Mouse (Mus musculus): Measurements from ENCODE around the gene Zfr. TPM values are rescaled to one million over a fixed set of nuclear protein-coding genes. Genes with fewer than 3 reads are reported as not detected.
"Not testable (repeated sequence)": the region's sequence is repeated elsewhere in the genome, so short reads cannot be mapped to it uniquely, and the experiment has no call there.

Gene Zfr
- polyA plus RNA-seq, 1 experiment from 2014 or later = 109 TPM

DNA sequence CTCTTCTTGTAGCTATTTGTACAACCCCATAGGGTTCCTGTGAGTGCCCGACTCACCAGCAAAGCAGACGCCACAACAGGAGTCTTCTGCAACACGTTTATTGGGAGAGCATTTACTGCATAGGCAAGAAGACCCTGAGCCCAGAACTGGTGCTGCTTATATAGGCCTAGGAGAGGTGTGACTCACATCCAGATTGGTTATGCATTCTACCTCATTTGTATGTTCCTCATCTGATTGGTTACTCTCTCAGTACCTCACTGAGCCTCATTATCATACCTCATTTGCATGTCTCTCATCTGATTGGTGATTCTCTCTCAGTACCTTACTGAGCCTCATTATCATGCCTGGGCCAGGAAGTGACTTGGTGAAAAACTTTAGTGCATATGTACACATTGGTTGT is 8.7 kb upstream of the Zfr start:
- not testable (repeated sequence) for H3K4me1 ChIP-seq; H3K9me3 ChIP-seq (replicated peaks); H3K27me3 ChIP-seq; H3K4me3 ChIP-seq (replicated peaks); H3K36me3 ChIP-seq; ATAC-seq (replicated peaks; ENCODE audit: low FRiP score); H3K9ac ChIP-seq; H3K4me2 ChIP-seq; H3K27ac ChIP-seq
- 82% methylated on average over 3 of the region's 3 CpGs for WGBS

DNA sequence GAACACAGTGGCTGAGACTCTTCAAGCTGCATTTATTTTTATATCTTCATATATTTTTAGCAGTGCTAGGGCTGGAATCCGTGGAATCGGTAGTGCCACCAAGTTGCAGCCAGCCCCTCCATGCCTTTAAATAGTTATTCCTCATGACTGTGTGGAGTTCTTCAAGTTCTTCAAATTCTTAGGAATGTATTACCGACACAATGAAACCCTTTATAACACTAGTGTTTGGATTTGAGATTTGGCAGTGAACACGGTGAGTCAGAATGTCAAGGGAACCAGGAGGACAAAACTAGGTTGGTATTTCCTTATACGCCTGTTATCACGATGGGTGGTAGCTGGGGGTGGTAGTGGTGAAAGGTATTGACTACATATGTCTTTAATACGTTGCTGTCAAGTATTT is 6.4 kb upstream of the Zfr start:
- H3K36me3 ChIP-seq = no peaks in the 10 kb centered on the region
- no peaks in the 10 kb centered on the region for H3K9me3 ChIP-seq (replicated peaks)
- no peak overlapping the region for H3K27ac ChIP-seq
- no peak for ATAC-seq (replicated peaks; ENCODE audit: low FRiP score)
- no peaks in the 10 kb centered on the region for H3K4me1 ChIP-seq
- no peak overlapping the region for H3K9ac ChIP-seq
- no peak overlapping the region for H3K4me2 ChIP-seq
- H3K4me3 ChIP-seq (replicated peaks) = no peak overlapping the region
- 51% methylated on average over 7 of the region's 7 CpGs for WGBS
- H3K27me3 ChIP-seq = no peaks in the 10 kb centered on the region

GRCm38 (mm10) chr15:12113411-12113810 is 4.2 kb upstream of the Zfr start:
- WGBS = 82% methylated on average over 2 of the region's 2 CpGs

DNA sequence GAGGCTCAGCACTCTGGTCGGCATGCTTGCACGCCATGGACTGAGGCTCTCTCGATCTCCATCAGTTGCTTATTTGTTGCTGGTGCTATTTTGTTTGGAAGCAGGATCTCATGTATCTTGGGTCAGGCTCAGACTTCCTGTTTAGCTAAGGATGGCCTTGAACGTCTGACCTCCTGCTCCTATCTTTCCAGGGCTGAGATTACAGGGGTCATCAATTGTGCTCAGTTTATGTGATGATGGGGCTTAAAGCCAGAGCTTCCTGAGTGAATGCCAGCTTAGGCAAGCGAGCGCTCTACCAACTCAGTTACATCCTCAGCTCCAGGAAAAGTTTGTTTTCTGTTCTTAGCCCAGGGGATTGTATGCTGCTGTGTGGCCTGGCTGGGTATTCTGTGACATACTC is 3.1 kb upstream of the Zfr start:
- Histone ChIP-seq H3K4me2 (no peak overlapping the region), H3K36me3 (no peaks in the 10 kb centered on the region), H3K9ac (no peak overlapping the region), H3K27me3 (no peaks in the 10 kb centered on the region), H3K9me3 (replicated peaks) (no peaks in the 10 kb centered on the region), H3K27ac (no peak overlapping the region), H3K4me3 (replicated peaks) (no peak overlapping the region), H3K4me1 (peaks cover 10% of the 10 kb centered on the region)
- WGBS = 54% methylated on average over 6 of the region's 6 CpGs
- ATAC-seq (replicated peaks; ENCODE audit: low FRiP score) = no peak

More at GRCm38 (mm10) chr15:12113411-12113810, 4.2 kb upstream of the Zfr start:
- Histone ChIP-seq H3K9me3 (replicated peaks) (no peaks in the 10 kb centered on the region), H3K4me2 (no peak overlapping the region), H3K36me3 (no peaks in the 10 kb centered on the region), H3K4me1 (peaks cover 5% of the 10 kb centered on the region), H3K27me3 (no peaks in the 10 kb centered on the region), H3K27ac (no peak overlapping the region), H3K4me3 (replicated peaks) (no peak overlapping the region), H3K9ac (no peak overlapping the region)
- ATAC-seq (replicated peaks; ENCODE audit: low FRiP score) = no peak

DNA sequence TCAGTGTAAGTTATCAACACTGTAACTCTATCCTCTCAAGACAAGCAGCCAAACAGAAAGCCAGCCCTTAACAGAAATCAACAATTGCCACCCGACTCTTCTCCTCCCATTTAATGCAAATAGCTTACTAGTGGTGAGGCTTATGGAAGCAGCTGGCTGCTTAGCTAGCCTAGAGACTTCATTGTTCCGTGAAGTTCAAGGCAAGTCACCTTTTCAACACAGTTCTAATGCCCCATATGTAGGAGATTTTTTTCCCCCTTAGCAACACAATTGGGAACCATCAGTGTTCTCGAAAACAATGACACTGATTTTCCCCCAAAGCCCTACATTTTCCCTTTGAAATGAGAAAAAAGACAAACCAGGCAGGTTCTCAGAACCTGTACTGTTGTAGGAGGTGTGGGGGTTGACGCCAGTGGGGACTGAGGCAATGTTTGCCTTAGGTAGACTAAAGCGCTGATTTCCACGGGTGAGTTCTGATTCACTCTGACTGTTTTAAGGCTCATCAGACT is 1.9 kb upstream of the Zfr start:
- H3K27ac ChIP-seq = no peak overlapping the region
- no peaks in the 10 kb centered on the region for H3K27me3 ChIP-seq
- H3K4me2 ChIP-seq = no peak overlapping the region
- no peaks in the 10 kb centered on the region for H3K36me3 ChIP-seq
- H3K9me3 ChIP-seq (replicated peaks) = no peaks in the 10 kb centered on the region
- H3K4me3 ChIP-seq (replicated peaks) = no peak overlapping the region
- H3K4me1 ChIP-seq = peaks cover 12% of the 10 kb centered on the region
- 37% methylated on average over 6 of the region's 6 CpGs for WGBS
- no peak for ATAC-seq (replicated peaks; ENCODE audit: low FRiP score)
- no peak overlapping the region for H3K9ac ChIP-seq

GRCm38 (mm10) chr15:12118093-12118431 is 431 bp downstream of the Zfr start:
- Histone ChIP-seq H3K27ac (peak overlapping the region; percentile 92), H3K9me3 (replicated peaks) (no peaks in the 10 kb centered on the region), H3K4me1 (peaks cover 15% of the 10 kb centered on the region), H3K36me3 (peaks cover 5% of the 10 kb centered on the region; the same call in 1 of the 2 replicates), H3K4me3 (replicated peaks) (peak overlapping the region; percentile 83), H3K27me3 (no peaks in the 10 kb centered on the region), H3K9ac (peak overlapping the region; percentile 95), H3K4me2 (peak overlapping the region; percentile 83)
- peak; percentile 55 for ATAC-seq (replicated peaks; ENCODE audit: low FRiP score)
- 0% methylated on average over 38 of the region's 43 CpGs for WGBS

- Histone ChIP-seq H3K27me3 (no peaks in the 10 kb centered on the region), H3K36me3 (peaks cover 5% of the 10 kb centered on the region; the same call in 1 of the 2 replicates), H3K4me1 (peaks cover 15% of the 10 kb centered on the region), H3K4me2 (peak overlapping the region; percentile 83), H3K9me3 (replicated peaks) (no peaks in the 10 kb centered on the region), H3K4me3 (replicated peaks) (peak overlapping the region; percentile 83), H3K9ac (peak overlapping the region; percentile 95), H3K27ac (peak overlapping the region; percentile 92)
- peak; percentile 50 for ATAC-seq (replicated peaks; ENCODE audit: low FRiP score)
- WGBS = under 1% methylated on average over 54 of the region's 61 CpGs
Measured at GRCm38 (mm10) chr15:12118432-12119128, 949 bp downstream of the Zfr start.

GRCm38 (mm10) chr15:12119129-12119466 is 1.5 kb downstream of the Zfr start:
- peaks cover 5% of the 10 kb centered on the region; the same call in 1 of the 2 replicates for H3K36me3 ChIP-seq
- peak overlapping the region; percentile 83 for H3K4me2 ChIP-seq
- peak overlapping the region; percentile 92 for H3K27ac ChIP-seq
- H3K9me3 ChIP-seq (replicated peaks) = no peaks in the 10 kb centered on the region
- peak overlapping the region; percentile 83 for H3K4me3 ChIP-seq (replicated peaks)
- H3K4me1 ChIP-seq = peaks cover 15% of the 10 kb centered on the region
- peak overlapping the region; percentile 95 for H3K9ac ChIP-seq
- no peak for ATAC-seq (replicated peaks; ENCODE audit: low FRiP score)
- H3K27me3 ChIP-seq = no peaks in the 10 kb centered on the region
- 4% methylated on average over 7 of the region's 7 CpGs for WGBS

DNA sequence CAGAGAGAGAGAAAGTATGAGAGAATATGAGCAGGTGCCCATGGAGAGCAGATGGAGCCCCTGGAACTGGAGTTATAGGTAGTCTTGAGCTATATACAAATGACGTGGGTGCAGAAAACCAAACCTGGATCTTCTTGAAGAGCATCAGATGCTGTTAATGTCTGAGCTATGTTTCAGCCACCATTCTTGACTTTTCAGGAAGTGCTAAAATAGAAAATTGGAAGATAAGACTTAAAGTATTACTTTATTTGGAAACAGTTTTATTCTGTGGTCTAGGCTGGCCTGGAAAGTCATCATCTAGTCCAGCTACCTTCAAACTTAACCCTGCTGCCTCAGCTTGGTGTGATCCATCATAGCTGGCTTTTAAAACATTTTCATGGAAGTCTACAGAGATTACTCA is 7.3 kb downstream of the Zfr start:
- Histone ChIP-seq H3K9me3 (replicated peaks) (no peaks in the 10 kb centered on the region), H3K4me3 (replicated peaks) (no peak overlapping the region), H3K4me1 (peaks cover 5% of the 10 kb centered on the region; the same call in 1 of the 2 replicates), H3K36me3 (peaks cover 27% of the 10 kb centered on the region), H3K4me2 (no peak overlapping the region), H3K27ac (no peak overlapping the region), H3K27me3 (no peaks in the 10 kb centered on the region), H3K9ac (no peak overlapping the region)
- WGBS = 92% methylated on average over 1 of the region's 1 CpGs
- no peak for ATAC-seq (replicated peaks; ENCODE audit: low FRiP score)

- H3K9me3 ChIP-seq (replicated peaks); H3K9ac ChIP-seq; H3K4me2 ChIP-seq; ATAC-seq (replicated peaks; ENCODE audit: low FRiP score); H3K4me1 ChIP-seq; H3K27ac ChIP-seq; H3K27me3 ChIP-seq; H3K4me3 ChIP-seq (replicated peaks): not testable (repeated sequence)
- peaks cover 16% of the 10 kb centered on the region; the same call in 1 of the 2 replicates for H3K36me3 ChIP-seq
- 87% methylated on average over 3 of the region's 3 CpGs for WGBS
Measured at GRCm38 (mm10) chr15:12130871-12131270, 13.2 kb downstream of the Zfr start.

DNA sequence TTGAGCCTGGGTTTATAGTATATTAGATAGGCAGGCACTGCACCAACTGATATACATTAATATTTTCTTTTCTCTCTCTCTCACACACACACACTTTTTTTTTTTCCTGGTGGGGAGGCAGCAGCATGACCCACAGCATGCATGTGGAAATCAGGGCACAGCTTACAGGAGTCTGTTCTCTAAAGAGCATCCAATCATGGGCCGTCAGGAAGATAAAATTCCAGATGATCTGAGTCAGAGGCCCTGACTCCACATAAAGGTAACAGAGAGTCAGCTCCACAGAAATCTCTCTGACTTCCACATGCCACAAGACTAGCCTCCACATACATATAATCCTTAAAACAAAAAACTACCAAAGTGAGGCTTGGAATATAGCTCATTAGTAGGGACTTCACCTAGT is 16.9 kb downstream of the Zfr start:
- H3K9ac ChIP-seq = no peak overlapping the region
- H3K9me3 ChIP-seq (replicated peaks) = no peaks in the 10 kb centered on the region
- 0 out of 2 replicates have a peak, but pooled peaks cover 3% of the 10 kb centered on the region for H3K4me1 ChIP-seq
- H3K36me3 ChIP-seq = peaks cover 26% of the 10 kb centered on the region
- no peaks in the 10 kb centered on the region for H3K27me3 ChIP-seq
- H3K4me3 ChIP-seq (replicated peaks) = no peak overlapping the region
- 66% methylated on average over 1 of the region's 1 CpGs for WGBS
- ATAC-seq (replicated peaks; ENCODE audit: low FRiP score) = no peak
- no peak overlapping the region for H3K4me2 ChIP-seq
- no peak overlapping the region for H3K27ac ChIP-seq

- no peak overlapping the region for H3K27ac ChIP-seq
Measured at GRCm38 (mm10) chr15:12135368-12135767, 17.7 kb downstream of the Zfr start.

GRCm38 (mm10) chr15:12136371-12136770 is 18.7 kb downstream of the Zfr start:
- H3K9me3 ChIP-seq (replicated peaks) = no peaks in the 10 kb centered on the region
- ATAC-seq (replicated peaks; ENCODE audit: low FRiP score) = no peak
- no peaks in the 10 kb centered on the region for H3K27me3 ChIP-seq
- no peak overlapping the region for H3K9ac ChIP-seq
- WGBS = 89% methylated on average over 6 of the region's 6 CpGs
- 0 out of 2 replicates have a peak, but pooled peaks cover 3% of the 10 kb centered on the region for H3K4me1 ChIP-seq
- peaks cover 39% of the 10 kb centered on the region for H3K36me3 ChIP-seq
- no peak overlapping the region for H3K4me3 ChIP-seq (replicated peaks)
- H3K4me2 ChIP-seq = no peak overlapping the region
- no peak overlapping the region for H3K27ac ChIP-seq

More at GRCm38 (mm10) chr15:12135368-12135767, 17.7 kb downstream of the Zfr start:
- Histone ChIP-seq H3K4me1 (0 out of 2 replicates have a peak, but pooled peaks cover 3% of the 10 kb centered on the region), H3K9me3 (replicated peaks) (no peaks in the 10 kb centered on the region), H3K36me3 (peaks cover 29% of the 10 kb centered on the region), H3K4me3 (replicated peaks) (no peak overlapping the region), H3K4me2 (no peak overlapping the region), H3K9ac (no peak overlapping the region), H3K27me3 (no peaks in the 10 kb centered on the region)
- 19% methylated on average over 3 of the region's 3 CpGs for WGBS
- ATAC-seq (replicated peaks; ENCODE audit: low FRiP score) = no peak
